Mouse (Mus musculus): ENCODE results near the gene Rap1gap2.

Gene Rap1gap2

GRCm38 (mm10) chr11:74502485-74502884, 108.2 kb downstream of the Rap1gap2 start:
- no peak for DNase-seq (ENCODE audit: low spot score in 2 of 2)

GRCm38 (mm10) chr11:74501989-74502388, 108.7 kb downstream of the Rap1gap2 start:
- no peak for DNase-seq (ENCODE audit: low spot score in 2 of 2)

- no peak for DNase-seq (ENCODE audit: low spot score in 2 of 2)
Measured at GRCm38 (mm10) chr11:74501061-74501460, 109.7 kb downstream of the Rap1gap2 start.

- no peak for DNase-seq (ENCODE audit: low spot score in 2 of 2)
Measured at GRCm38 (mm10) chr11:74499521-74500099, 111.1 kb downstream of the Rap1gap2 start.

- DNase-seq (ENCODE audit: low spot score in 2 of 2) = no peak
Measured at GRCm38 (mm10) chr11:74499058-74499457, 111.7 kb downstream of the Rap1gap2 start.

GRCm38 (mm10) chr11:74496581-74496980, 114.1 kb downstream of the Rap1gap2 start:
- DNase-seq (ENCODE audit: low spot score in 2 of 2) = no peak

- no peak for DNase-seq (ENCODE audit: low spot score in 2 of 2)
Measured at GRCm38 (mm10) chr11:74493936-74494335, 116.8 kb downstream of the Rap1gap2 start.

- DNase-seq (ENCODE audit: low spot score in 2 of 2) = no peak
Measured at GRCm38 (mm10) chr11:74493172-74493862, 117.4 kb downstream of the Rap1gap2 start.

GRCm38 (mm10) chr11:74491130-74491529, 119.6 kb downstream of the Rap1gap2 start:
- DNase-seq (ENCODE audit: low spot score in 2 of 2) = no peak

- DNase-seq (ENCODE audit: low spot score in 2 of 2) = no peak
Measured at GRCm38 (mm10) chr11:74489239-74489638, 121.5 kb downstream of the Rap1gap2 start.

- DNase-seq (ENCODE audit: low spot score in 2 of 2) = no peak
Measured at GRCm38 (mm10) chr11:74487952-74488351, 122.8 kb downstream of the Rap1gap2 start.

- DNase-seq (ENCODE audit: low spot score in 2 of 2) = no peak
Measured at GRCm38 (mm10) chr11:74485435-74486217, 125.1 kb downstream of the Rap1gap2 start.

GRCm38 (mm10) chr11:74483871-74484270, 126.8 kb downstream of the Rap1gap2 start:
- no peak for DNase-seq (ENCODE audit: low spot score in 2 of 2)

GRCm38 (mm10) chr11:74483153-74483817, 127.4 kb downstream of the Rap1gap2 start:
- DNase-seq (ENCODE audit: low spot score in 2 of 2) = no peak

GRCm38 (mm10) chr11:74481797-74482196, 128.9 kb downstream of the Rap1gap2 start:
- no peak for DNase-seq (ENCODE audit: low spot score in 2 of 2)

GRCm38 (mm10) chr11:74479715-74480289, 130.9 kb downstream of the Rap1gap2 start:
- DNase-seq (ENCODE audit: low spot score in 2 of 2) = no peak

GRCm38 (mm10) chr11:74478877-74479276, 131.8 kb downstream of the Rap1gap2 start:
- no peak for DNase-seq (ENCODE audit: low spot score in 2 of 2)

GRCm38 (mm10) chr11:74472671-74473070, 138.0 kb downstream of the Rap1gap2 start:
- DNase-seq (ENCODE audit: low spot score in 2 of 2) = no peak

- no peak for DNase-seq (ENCODE audit: low spot score in 2 of 2)
Measured at GRCm38 (mm10) chr11:74468195-74468594, 142.5 kb downstream of the Rap1gap2 start.

GRCm38 (mm10) chr11:74465712-74466111, 145.0 kb downstream of the Rap1gap2 start:
- DNase-seq (ENCODE audit: low spot score in 2 of 2) = no peak

- DNase-seq (ENCODE audit: low spot score in 2 of 2) = no peak
Measured at GRCm38 (mm10) chr11:74464181-74464977, 146.3 kb downstream of the Rap1gap2 start.

Measured in natural killer cell, adult 2 months (primary cell).